Mouse (Mus musculus) induced T-regulatory cell, adult 2 months (primary cell): ENCODE results near the gene Clec2g.
"Not testable (repeated sequence)": the region's sequence is repeated elsewhere in the genome, so short reads cannot be mapped to it uniquely, and the experiment has no call there.

Source experiments
- DNase-seq: peaks from one replicate; pipeline ENCODE4 v3.0.0-alpha.2; 2012; ENCODE audit warnings: low read depth

Gene Clec2g

DNA sequence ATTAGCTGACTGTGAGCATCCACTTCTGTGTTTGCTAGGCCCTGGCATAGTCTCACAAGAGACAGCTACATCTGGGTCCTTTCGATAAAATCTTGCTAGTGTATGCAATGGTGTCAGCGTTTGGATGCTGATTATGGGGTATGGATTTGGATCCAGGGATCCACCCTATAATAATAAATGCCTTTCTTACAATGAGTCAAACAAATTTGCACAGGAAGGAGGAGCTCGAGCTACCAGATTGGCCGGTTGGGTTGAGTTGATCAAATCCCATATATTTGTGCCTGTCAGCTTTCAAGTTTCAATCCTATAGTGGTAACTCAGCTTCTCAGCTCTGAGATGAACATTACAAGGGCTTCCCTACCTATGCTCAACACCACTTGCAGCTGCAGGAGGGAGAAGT, at the start of gene Clec2g:
TSS of gene Clec2g (plus strand) at position 301 of the 400 bp plus-strand sequence.
- not testable (repeated sequence) for DNase-seq

- peak; percentile 93 for DNase-seq
Observed at GRCm38 (mm10) chr6:128887091-128887790, 46.9 kb upstream of the Clec2g start, which contains the start of gene Clec2i. TSS of gene Clec2i (plus strand) at chr6:128887588.

- DNase-seq: peak; percentile 91
Observed at GRCm38 (mm10) chr6:128888834-128889233, 45.3 kb upstream of the Clec2g start.

- peak; percentile 44 for DNase-seq
Observed at GRCm38 (mm10) chr6:128890948-128891355, 43.2 kb upstream of the Clec2g start, which contains the start of gene BC035044. TSS of gene BC035044 (minus strand) at chr6:128891126.

DNA sequence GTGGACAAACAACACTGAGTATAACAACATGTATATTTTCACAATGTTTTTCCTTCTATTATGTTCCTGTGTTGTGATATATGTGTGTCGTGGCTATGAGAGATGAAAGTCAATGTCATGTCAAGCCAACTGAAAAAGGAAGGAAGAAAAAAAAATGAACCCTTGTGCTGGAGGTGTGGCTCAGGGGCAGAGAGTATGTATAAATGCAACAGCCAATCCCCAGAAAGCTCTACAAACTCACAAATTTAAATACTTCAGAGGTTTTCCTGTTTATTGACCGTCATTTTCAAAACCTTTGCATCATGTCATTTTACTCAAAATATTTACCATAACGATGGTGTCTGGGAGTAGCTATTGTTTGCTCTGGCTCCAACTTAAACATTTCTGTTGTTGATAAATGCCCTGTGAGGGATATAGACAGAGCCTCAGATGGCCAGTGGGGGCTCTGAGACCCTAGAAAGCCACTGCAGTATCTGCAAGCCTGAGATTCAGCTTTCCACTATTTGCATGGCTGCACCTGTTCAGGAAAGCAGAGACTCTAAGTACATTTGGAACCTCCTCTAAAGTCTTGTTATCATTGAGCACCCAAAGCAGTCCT, 38.7 kb upstream of the Clec2g start:
- DNase-seq: no peak

DNA sequence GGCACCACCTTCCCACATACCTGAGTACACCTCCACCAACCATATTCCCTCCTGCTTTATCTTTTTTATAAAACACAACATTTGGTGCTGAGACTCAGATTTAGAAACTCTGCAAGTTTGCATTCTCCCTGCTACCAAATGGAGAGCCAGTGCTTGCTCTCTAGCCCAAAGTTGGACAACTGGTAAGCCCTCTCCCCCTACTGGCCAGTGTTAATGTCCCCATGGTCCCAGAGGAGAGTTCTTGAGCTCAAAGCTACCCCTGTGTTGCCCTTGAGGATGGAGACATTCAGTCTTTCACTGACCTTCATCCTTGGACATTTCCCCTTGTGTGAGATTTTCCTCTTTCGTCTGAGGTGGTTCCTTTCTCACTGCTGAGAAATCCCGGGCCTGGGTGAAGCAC, 34.1 kb upstream of the Clec2g start:
- no peak for DNase-seq

GRCm38 (mm10) chr6:128900796-128901552, 33.2 kb upstream of the Clec2g start:
- DNase-seq: not testable (repeated sequence)

DNA sequence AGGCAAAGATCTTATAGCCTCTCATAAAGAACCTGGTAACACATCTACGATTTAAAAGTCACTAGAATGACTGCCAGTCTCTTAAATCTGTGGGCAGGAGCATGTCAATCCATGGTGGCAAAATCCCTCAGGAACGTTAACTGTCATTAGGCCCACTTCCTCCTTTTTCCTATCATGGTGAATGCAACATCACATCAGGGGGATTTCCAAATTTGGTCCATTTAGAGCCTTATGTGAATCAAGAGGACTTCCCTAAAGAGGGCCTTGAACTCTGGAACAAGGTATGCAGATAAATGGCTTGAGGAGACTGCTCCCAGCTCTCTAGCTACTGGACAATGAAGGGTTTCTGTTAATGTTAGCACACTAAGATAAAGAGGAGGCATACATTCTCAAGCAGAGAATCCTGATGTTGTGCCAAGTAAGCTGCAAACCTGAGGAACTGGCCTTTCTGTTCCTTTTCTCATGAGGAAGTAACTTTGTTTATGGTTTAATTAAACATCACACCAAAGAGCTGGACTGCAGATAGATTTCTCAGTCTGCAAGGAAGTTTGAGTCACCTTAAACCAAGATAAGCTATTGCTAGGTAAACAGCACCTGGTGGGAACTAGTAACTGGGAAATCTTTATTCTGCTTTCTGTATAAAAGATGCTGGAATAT, 20.5 kb upstream of the Clec2g start:
- no peak for DNase-seq

GRCm38 (mm10) chr6:128917322-128917721, 16.9 kb upstream of the Clec2g start:
- DNase-seq: no peak

DNA sequence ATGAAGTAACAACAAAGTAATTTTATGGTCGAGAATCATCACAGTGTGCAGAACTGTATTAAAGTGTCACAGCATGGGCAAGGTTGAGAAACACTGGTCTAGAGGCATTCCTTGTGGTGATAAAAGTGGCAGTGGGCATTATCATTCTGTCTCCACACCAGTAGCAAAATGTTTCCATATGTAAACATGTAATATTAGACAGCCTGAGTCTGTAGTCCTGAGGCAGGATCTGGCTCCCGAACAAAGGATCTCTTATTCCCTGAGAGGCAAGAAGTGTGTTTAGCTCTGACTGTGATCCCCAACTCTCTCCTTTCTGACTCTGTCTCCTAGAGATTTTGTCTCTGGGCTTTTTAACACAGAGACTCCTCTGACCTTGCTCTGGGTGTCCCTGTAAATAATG, 1.1 kb upstream of the Clec2g start:
- no peak for DNase-seq

GRCm38 (mm10) chr6:128935889-128936665, 1.9 kb downstream of the Clec2g start:
- not testable (repeated sequence) for DNase-seq

GRCm38 (mm10) chr6:128941646-128942421, 7.7 kb downstream of the Clec2g start:
- DNase-seq: no peak

- DNase-seq: no peak
Observed at GRCm38 (mm10) chr6:128945564-128945963, 11.4 kb downstream of the Clec2g start.

- DNase-seq: no peak
Observed at GRCm38 (mm10) chr6:128961110-128961509, 26.9 kb downstream of the Clec2g start.

GRCm38 (mm10) chr6:128962108-128962507, 27.9 kb downstream of the Clec2g start:
- not testable (repeated sequence) for DNase-seq

DNA sequence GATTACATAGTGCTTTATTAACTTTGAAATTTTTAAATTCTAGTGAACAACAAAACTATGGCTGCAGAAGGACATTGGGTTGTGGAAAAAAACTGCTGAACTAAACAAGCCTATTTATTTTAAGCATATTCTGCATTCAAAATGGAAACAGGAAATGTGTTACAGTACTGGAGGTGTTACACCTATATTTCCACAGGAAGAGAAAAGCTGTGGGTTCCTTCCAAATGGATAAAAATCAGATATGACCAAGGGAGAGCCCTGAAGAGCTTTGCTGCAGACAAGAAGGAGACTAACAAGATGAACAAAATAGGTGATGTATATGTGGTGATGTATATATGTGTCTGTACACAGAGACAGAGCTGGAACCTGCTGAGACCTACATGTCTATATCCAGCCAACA, 30.3 kb downstream of the Clec2g start:
- peak; percentile 24 for DNase-seq

DNA sequence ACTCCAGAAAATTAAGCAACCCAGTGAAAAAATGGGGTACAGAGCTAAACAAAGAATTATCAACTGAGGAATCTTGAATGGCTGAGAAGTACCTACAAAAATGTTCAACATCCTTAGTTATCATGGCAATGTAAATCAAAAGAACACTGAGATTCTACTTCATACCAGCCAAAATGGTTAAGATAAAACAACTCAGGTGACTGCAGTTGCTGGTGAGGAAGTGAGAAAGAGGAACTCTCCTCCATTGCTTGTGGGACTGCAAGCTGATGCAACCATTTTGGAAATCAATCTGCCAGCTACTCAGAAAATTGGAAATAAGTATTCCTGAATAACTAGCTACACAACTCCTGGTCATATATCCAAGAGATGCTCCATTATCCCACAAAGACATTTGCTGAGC, 34.3 kb downstream of the Clec2g start:
- no peak for DNase-seq

DNA sequence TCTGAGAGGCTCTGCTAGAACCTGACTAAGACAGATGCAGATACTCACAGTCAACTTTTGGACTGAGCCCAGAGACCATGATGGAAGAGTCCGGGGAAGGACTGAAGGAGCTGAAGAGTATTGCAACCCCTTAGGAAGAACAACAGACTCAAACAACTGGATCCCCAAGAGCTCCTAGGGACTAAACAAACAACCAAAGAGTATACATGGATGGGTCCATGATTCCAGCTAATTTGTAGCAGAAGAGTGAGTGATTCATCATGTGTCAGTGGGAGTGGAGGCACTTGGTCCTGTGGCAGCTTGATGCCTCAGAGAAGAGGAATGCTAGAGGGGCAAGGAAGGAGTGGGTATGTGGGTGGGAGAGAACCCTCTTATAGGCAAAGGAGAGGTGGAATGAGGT, 35.6 kb downstream of the Clec2g start:
- no peak for DNase-seq

- DNase-seq: not testable (repeated sequence)
Observed at GRCm38 (mm10) chr6:128970508-128971393, 36.6 kb downstream of the Clec2g start.
